In genomic region chr8:61515931-61516744, GRCm38 (mm10) we compare ENCODE assay signal across 8 mouse cellular contexts.
DNase-seq lines count a peak whose midpoint lies in the region.

No protein-coding gene starts in this region.

- peak; percentile 57 for DNase-seq in T-cell, adult 2 months (ENCODE audit: low spot score)
- peak; percentile 79 for DNase-seq in cerebellum, adult 9-11 months
- DNase-seq in frontal cortex, postnatal 10 days (ENCODE audit: low spot score in 2 of 2) = peak; percentile 76 to 83
- DNase-seq in hindlimb bud, embryonic 11.5 days (ENCODE audit: extremely low spot score, low read depth, low spot score) = peak; percentile 54
- DNase-seq in left cerebral cortex, adult 11 months (ENCODE audit: low spot score) = peak; percentile 80
- DNase-seq in mesoderm, embryonic 11.5 days (ENCODE audit: low read depth, low spot score) = peak; percentile 91
- peak; percentile 93 for DNase-seq in right cerebral cortex, postnatal 4 days
- peak; percentile 59 to 77 for DNase-seq in urinary bladder, postnatal 4 days (ENCODE audit: low spot score in 2 of 2)

Comparison
In these comparisons a context has a peak if more than half of its experiments do, and no peak if none do; other contexts are left out.
1. Peak in every context shown above with its lines: DNase-seq.